Mouse (Mus musculus) lung, postnatal 0 days (tissue): Measurements from ENCODE around the gene Tsr1.

Experiments used
- CTCF ChIP-seq: IDR thresholded peaks from 2 replicates; pipeline ENCODE4 v1.5.1; 2016; ENCODE audit warnings: antibody characterized with exemption, mild to moderate bottlenecking
- EP300 ChIP-seq: IDR thresholded peaks from 2 replicates; pipeline ENCODE4 v1.6.1; 2016; ENCODE audit warnings: antibody characterized with exemption, mild to moderate bottlenecking, control low read depth

- TF ChIP-seq CTCF (no peak), EP300 (no peak)
Observed at GRCm38 (mm10) chr11:74954901-74955300, 57.0 kb downstream of the Tsr1 start.
